Mouse (Mus musculus): Measurements from ENCODE around the gene Dbil5. TPM values are rescaled to one million over a fixed set of nuclear protein-coding genes. Genes with fewer than 3 reads are reported as not detected.
A peak's percentile ranks its signal among the peaks of the same experiment; 100 is the strongest.
"Not testable (repeated sequence)": the region's sequence is repeated elsewhere in the genome, so short reads cannot be mapped to it uniquely, and the experiment has no call there.

Gene Dbil5
- total RNA-seq (2021): under 1 TPM in 1 of 2 experiments, not detected in 1; 0.50 TPM

DNA sequence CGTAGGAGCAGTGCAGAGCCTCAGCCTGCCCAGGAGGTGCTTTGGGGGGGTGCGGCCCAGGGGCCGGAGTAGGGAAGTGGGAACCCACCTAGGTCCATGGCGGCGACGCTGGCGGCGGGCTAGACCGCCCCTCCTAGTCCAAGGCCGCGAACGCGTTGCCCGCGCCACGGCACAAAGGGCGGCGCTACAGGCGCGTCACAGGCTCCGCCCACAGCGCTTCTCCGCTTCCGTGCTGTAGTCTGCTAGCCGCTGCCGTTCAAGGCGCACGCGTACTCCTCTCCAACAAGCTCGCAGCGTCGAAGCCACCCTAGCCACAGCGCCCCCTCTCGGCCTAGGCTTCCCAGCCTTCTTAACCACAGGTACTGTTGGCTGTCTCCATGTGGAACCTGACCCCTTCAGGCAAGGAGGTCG, at the start of gene Dbil5, which contains the start of gene Gemin4:
TSS of gene Dbil5 (plus strand) at position 219 of the 411 bp plus-strand sequence.
TSS of gene Gemin4 (minus strand) at position 275 of the 411 bp plus-strand sequence.
- DNase-seq: peak; percentile 98

- DNase-seq: no peak
Measured at GRCm38 (mm10) chr11:76168976-76169375, 48.4 kb upstream of the Dbil5 start.

GRCm38 (mm10) chr11:76170207-76170606, 47.2 kb upstream of the Dbil5 start:
- no peak for DNase-seq

- DNase-seq: peak; percentile 30
Measured at GRCm38 (mm10) chr11:76178726-76179494, 38.5 kb upstream of the Dbil5 start.

- peak; percentile 87 for DNase-seq
Measured at GRCm38 (mm10) chr11:76179495-76180145, 37.8 kb upstream of the Dbil5 start, which contains the start of the genes Vps53 and Fam57a. TSS of gene Vps53 (minus strand) at chr11:76179647. TSS of gene Fam57a (plus strand) at chr11:76179671.

GRCm38 (mm10) chr11:76180146-76180540, 37.3 kb upstream of the Dbil5 start:
- DNase-seq: no peak

DNA sequence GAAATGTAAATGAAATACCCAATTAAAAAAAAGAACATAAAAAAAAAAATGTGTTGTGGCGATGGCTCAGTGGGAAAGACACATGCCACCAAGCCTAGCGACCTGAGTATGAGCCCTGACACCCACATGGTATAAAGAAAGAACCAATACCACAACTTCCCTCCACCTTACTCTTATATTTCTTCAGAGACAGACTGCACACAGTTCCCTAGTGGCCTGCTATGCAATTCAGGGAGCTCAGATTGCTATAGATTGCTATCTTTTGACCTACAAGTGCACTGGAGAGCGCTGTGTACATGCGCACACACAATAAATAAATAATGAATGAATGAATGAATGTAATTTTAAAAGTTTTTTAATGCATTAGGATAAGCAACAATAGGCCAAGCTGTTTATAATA, 33.7 kb upstream of the Dbil5 start:
- DNase-seq: no peak

GRCm38 (mm10) chr11:76186908-76187307, 30.5 kb upstream of the Dbil5 start:
- DNase-seq: no peak

GRCm38 (mm10) chr11:76196275-76196976, 21.0 kb upstream of the Dbil5 start:
- no peak for DNase-seq

DNA sequence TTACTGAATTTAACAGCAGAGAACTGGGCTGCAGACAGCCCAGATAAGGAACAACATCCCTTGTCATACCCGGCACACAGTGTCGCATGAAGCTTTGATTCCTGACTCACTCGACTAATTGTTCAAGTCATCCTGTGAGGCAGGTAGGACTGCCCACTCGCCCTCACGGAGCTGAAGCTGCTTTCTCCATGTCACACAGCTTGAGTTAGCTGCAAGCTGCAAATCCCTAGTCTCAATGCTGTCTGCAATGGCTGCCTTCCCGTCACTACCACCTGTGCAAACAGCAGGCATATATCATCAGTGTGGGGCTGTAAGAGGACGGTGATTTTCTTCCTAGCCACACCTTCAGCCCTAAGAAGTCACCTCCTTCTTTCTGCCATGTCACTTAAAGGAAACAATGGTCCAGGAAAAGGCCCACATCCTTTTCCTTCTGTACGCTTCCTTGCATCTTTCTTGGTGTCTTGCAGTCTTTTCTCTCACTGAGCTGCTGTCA, 20.4 kb upstream of the Dbil5 start:
- DNase-seq: no peak

DNA sequence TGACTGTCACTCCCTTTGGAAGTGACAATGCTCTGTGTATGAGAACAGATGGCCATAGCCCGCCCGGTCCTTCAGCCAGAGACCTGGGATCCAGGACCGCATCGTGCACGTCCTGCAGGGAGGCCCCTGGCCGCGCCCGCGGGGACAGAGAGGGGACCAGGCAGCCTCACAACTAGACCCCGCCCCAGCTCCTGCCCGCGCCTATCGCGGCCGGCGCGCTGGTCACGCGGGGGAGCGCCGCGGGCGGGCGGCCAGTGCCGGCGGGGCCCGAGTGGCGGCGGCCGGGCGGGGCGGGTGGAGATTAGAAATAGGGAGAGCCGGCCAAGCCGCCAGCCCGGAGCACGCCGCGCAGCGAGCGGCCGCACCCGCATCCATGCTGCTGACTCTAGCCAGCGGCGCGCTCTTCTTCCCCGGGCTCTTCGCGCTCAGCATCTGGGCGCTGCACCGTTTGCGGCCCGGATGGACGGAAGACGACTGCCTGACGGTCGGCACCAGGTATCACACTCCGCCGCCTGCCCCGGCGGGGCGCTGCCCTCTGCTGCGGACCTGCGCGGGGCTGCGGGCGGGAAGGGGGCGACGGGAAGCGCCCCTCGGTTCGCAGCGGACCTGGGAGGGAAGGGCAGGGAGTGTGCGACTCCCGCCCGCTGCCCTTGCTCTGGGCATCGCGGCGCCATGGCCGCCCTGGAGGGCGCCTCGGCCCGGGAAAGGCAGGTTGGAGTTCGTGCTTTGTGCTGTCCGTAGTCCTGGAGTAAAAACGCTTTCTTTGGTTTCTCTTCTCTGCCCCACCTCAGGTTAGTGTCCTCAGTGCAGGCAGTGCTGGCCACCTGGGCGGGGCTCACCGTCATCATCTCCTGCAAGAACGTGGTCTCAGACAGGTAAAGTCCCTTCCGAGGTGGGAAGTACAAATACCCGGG, 15.4 kb upstream of the Dbil5 start:
- DNase-seq: peak; percentile 90

- peak; percentile 11 for DNase-seq
Measured at GRCm38 (mm10) chr11:76206793-76207192, 10.6 kb upstream of the Dbil5 start.

DNA sequence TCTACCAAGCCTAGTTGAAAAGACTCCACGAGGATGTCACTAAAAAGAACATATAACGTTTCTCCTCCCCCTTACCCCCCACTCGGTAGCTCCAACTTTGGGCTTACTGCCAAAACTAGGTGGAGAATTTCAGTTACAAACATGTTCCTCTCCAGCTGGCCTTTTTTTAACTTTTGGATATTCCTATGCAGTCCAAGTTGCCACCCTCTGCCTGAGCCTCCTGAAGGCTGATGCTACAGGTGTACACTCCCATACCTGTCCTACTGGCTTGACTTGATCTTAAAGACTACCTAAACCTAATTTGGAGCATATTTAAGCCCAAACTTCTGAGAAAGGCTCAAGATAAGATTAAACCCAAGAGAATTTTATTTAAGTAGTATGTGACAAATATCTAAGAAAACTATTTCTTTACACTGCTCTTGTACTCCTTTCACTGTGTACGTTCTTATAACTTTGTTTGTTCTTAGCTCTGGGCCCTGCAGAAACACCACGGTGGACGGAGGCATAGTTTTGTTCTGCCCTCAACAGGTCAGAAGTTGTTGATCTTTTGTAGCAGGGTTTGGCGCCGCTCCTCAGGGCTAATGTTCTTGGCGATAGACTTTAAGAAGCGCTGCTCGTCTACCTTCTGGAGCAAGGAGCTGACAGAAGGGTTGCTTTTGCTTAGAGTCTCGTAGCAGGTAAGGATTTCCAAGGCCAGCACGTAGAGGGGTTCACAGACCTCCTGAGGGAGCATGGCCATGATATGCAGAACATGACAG, 7.0 kb upstream of the Dbil5 start:
- no peak for DNase-seq

DNA sequence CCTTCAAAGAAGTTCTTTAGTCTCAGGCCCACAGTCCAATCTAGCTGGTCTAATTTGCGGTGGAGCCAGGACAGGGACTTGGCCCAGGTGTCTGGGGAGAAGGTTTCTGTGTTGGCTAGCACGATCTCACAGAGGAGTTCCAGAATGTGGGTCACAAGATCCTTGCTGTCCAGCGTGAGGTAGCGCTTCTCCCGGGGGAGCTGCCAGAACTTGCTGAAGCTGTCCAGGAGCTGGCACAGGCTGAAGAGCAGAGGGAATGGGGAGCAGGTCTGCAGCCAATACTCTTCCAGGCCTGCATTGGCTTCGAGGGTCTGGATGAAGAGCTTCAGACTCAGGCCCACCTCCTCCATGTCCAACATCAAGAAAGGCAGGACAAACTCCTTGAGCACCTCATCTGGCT, 5.8 kb upstream of the Dbil5 start:
- not testable (repeated sequence) for DNase-seq

DNA sequence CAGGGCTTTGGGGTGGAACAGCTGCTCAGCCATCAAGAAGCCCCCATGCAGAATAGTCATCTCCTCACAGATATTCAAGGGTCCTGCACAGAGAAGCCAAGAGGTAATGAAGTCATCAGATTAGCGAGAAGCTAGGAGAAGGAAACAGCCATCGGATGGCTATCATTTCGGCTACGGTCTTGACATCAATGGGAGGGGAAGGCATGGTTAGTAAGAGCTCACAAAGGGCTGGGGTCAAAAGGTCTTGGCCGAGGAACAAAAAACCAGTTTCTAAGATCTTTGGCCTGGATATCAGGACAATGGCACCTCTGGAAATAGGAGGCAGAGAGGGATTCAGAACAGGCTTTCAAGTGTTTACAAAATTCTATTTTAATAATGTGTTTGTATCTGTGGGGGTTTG, 3.6 kb upstream of the Dbil5 start:
- no peak for DNase-seq

DNA sequence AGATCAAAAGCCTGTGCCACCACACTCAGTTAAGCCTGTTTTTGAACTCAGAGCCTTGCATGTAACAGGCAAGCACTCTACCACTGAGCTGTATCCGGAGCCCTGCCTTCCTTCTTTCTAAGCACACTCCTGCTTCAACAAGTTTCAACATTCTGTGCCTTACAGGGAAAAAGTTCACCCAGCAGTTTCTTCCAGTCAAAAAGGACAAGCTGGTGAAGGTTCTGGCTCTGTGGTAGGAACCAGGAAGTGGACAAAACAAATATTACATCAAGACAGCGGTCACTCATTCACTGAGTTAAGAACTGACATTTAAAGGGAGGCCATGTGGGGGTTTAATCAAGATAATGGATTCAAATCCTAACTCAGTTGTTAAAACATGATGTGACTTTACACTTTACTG, 2.4 kb upstream of the Dbil5 start:
- DNase-seq: no peak

DNA sequence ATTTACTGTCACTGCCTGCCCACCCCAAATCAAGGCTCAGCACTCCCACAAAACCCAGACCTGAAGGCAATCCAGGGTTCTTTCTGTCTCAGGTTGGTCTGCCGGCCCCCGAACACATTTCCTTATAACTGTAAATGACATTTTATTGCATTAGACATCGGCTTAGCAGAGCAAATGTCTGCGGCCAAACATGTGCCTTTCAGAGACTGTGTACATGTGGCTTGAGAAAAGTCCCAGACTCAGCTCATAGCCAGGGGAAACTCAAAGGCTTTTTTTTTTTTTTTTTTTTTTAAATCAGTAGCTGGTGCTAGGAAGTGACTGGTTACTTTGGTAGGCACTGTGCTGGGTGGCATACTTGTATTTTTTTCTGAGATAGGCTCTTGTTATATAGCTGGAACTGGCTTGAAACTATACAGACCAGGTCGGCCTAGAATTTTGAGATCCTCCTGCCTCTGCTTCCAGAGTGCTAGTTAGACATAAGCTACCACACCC, 1.3 kb upstream of the Dbil5 start:
- no peak for DNase-seq

- DNase-seq: peak; percentile 30
Measured at GRCm38 (mm10) chr11:76216681-76217389, 573 bp upstream of the Dbil5 start.

DNA sequence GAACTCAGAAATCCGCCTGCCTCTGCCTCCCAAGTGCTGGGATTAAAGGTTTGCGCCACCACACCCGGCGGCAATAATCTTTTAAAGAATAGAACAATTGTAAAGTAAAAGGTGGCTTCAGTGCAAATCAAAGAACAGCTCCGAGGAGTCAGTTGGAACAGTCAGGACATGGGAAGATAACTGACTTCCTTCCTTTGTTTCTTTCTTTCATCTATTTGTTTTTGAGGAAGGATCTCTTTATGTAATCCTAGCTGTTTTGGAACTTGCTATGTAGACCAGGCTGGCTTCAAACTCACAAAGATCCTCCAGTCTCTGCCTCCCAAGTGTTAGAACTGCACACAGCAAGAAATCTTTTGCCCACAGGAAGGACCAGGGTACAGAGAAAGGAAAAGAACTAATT, 7.2 kb downstream of the Dbil5 start:
- DNase-seq: no peak

GRCm38 (mm10) chr11:76225051-76225450, 7.6 kb downstream of the Dbil5 start:
- DNase-seq: no peak
